Mouse (Mus musculus) stomach, adult 2 months (tissue): ENCODE results near the gene Gm9758. TPM values are rescaled to one million over a fixed set of nuclear protein-coding genes. Genes with fewer than 3 reads are reported as not detected.

ENCODE experiments used
- polyA plus RNA-seq: library from polyadenylated mRNA; depleted of rRNA; stranded (reverse); fragments of >200 nt; gene quantifications from 2 replicates; pipeline ENCODE4 v1.2.3, GENCODE M21; 2012; rRNA removed

Gm9758 gene
- polyA plus RNA-seq: not detected in 2 replicates

GRCm38 (mm10) chr5:14914799-14915198, at the start of gene Gm9758:
Gene Gm9758 (minus strand): TSS chr5:14914899.

GRCm38 (mm10) chr5:14938329-14938728, 23.6 kb upstream of the Gm9758 start, which contains the start of gene Speer4e:
Gene Speer4e (minus strand): TSS chr5:14938429.

Other genes starting within 250 kb of the Gm9758 start
- gene Speer4e, start 23.5 kb upstream of the Gm9758 start, polyA plus RNA-seq: not detected in 2 replicates
- not detected in 2 replicates for gene Gm10354, start 64.0 kb upstream of the Gm9758 start, polyA plus RNA-seq
- gene Gm17019, start 118.1 kb upstream of the Gm9758 start, polyA plus RNA-seq: not detected in 2 replicates